Mouse (Mus musculus) stomach, embryonic 16.5 days (tissue): ENCODE measurements at regions not wholly inside any gene's neighbourhood (a gene's known extent, or its start where the extent isn't known, plus 50 kb on each side); places are given as distances from the start of the nearest gene placed in this dataset.
A peak's percentile ranks its signal among the peaks of the same experiment; 100 is the strongest.

Experiments used
- ATAC-seq: fragments of 200-750 bp; cut with Nextera tagmentation; 2 replicates; pipeline ENCODE4 v1.8.0; 2017; ENCODE audit warnings: moderate number of reproducible peaks, moderate TSS enrichment; ENCODE audit not compliant: insufficient read depth, low FRiP score
- H3K27ac ChIP-seq: fragments of 300-500 bp; sonication (generic); 2 replicates; pipeline ENCODE4 v1.5.1; 2014; ENCODE audit warnings: low read length
- H3K27me3 ChIP-seq: fragments of 300-500 bp; sonication (generic); 2 replicates; pipeline ENCODE4 v1.6.1; 2014; ENCODE audit warnings: low read length, control low read depth, mixed read lengths; ENCODE audit not compliant: control insufficient read depth, insufficient read depth
- H3K36me3 ChIP-seq: fragments of 300-500 bp; sonication (generic); 2 replicates; pipeline ENCODE4 v1.6.1; 2014; ENCODE audit warnings: low read length; ENCODE audit not compliant: control insufficient read depth, insufficient read depth
- H3K4me1 ChIP-seq: fragments of 300-500 bp; sonication (generic); 2 replicates; pipeline ENCODE4 v1.6.1; 2014; ENCODE audit warnings: low read length, control low read depth, mixed read lengths; ENCODE audit not compliant: control insufficient read depth, insufficient read depth
- H3K4me2 ChIP-seq: fragments of 300-500 bp; sonication (generic); 2 replicates; pipeline ENCODE4 v1.6.1; 2014; ENCODE audit warnings: low read depth, low read length, mixed read lengths
- H3K4me3 ChIP-seq: fragments of 300-500 bp; sonication (generic); replicated peaks from 2 replicates; pipeline ENCODE4 v1.5.1; 2014; ENCODE audit warnings: mild to moderate bottlenecking, low read length
- H3K9ac ChIP-seq: fragments of 300-500 bp; sonication (generic); 2 replicates; pipeline ENCODE4 v1.6.1; 2014; ENCODE audit warnings: low read length
- H3K9me3 ChIP-seq: fragments of 300-500 bp; sonication (generic); replicated peaks from 2 replicates; pipeline ENCODE4 v1.6.1; 2016; ENCODE audit warnings: low read length, control low read depth; ENCODE audit not compliant: control insufficient read depth
- WGBS: fragments of 180-500 bp; shearing (Covaris S2); extraction: QIAGEN DNeasy Blood & Tissue Kit; methylation state at CpG from one replicate; pipeline ENCODE4 v1.1.7; 2014; 5-methylcytosine and 5-hydroxymethylcytosine counted together

DNA sequence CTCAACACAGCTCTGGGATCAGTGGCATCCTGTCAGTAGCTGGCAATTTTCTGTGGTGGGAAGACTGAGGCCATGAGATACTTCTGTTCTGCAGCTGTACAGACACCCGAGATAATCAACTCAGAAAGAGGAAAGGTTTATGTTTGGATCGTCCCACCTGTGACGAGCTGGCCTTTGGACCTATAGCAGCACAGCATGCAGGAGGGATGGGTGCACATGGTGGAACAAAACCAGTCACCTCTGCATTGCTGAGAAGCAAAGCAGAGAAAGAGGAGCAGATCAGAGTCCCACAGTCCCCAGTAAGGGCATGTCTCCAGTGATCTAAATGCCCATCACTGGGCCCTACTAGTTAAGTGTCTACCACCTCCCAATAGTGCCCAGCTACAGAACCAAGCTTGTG is 76.9 kb upstream of the Galnt15 start:
- H3K36me3 ChIP-seq, result no peaks in the 10 kb centered on the region
- no peak overlapping the region for H3K4me3 ChIP-seq
- no peaks in the 10 kb centered on the region for H3K4me1 ChIP-seq
- WGBS, result 69% methylated on average over 3 of the region's 3 CpGs
- no peak for ATAC-seq
- H3K4me2 ChIP-seq, result no peak overlapping the region
- H3K27me3 ChIP-seq, result no peaks in the 10 kb centered on the region
- H3K27ac ChIP-seq, result no peak overlapping the region
- no peaks in the 10 kb centered on the region for H3K9me3 ChIP-seq
- H3K9ac ChIP-seq, result no peak overlapping the region

DNA sequence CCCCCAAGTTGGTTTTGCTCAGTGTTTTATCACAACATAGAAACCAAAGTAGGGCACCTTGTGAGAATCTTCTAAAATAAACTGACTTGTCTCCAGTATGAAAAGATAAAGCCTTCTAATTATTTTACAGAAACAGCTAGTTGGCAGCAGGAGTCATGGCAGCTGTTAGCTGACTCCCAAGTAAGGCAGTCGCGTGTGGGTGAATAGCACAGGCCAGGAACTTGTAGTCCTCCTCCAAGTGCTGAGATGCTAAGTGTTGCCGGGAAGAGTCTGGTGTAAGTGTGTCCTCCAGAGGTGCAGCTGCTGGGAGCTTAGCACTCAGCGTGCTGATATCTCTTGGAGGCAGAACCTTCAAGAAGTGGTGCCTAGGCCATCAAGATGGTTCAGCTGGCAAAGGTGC is 75.0 kb upstream of the Galnt15 start:
- H3K27me3 ChIP-seq, result no peaks in the 10 kb centered on the region

DNA sequence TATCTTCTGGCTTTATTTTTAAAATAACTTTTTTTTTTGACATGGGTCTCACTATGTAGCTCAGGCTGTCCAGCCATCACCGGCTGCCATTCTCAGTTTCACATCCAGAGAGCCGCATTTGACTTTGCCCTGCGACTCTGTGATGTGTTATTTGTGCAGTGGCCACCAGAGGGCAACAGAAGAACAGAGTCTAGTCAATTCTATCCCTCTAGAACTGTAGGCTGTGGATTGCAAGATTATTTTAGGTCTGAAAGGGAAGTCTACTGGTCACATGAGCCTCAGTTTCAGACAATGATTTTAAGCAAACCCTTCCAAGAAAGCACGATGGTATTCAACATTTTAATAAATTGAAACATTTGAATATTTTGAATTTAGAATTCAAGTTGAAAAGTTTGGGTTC is 73.8 kb upstream of the Galnt15 start:
- Histone ChIP-seq H3K9me3 (no peaks in the 10 kb centered on the region), H3K27me3 (no peaks in the 10 kb centered on the region), H3K36me3 (no peaks in the 10 kb centered on the region), H3K4me1 (no peaks in the 10 kb centered on the region), H3K27ac (no peak overlapping the region), H3K9ac (no peak overlapping the region), H3K4me2 (no peak overlapping the region), H3K4me3 (no peak overlapping the region)
- WGBS, result 4% methylated on average over 4 of the region's 4 CpGs
- ATAC-seq, result peak; percentile 47; the same call in 1 of the 2 replicates

More for the DNA sequence above, 75.0 kb upstream of the Galnt15 start:
- Histone ChIP-seq H3K4me2 (no peak overlapping the region), H3K9ac (no peak overlapping the region), H3K27ac (no peak overlapping the region), H3K9me3 (no peaks in the 10 kb centered on the region), H3K4me3 (no peak overlapping the region), H3K4me1 (no peaks in the 10 kb centered on the region), H3K36me3 (no peaks in the 10 kb centered on the region)
- ATAC-seq, result no peak
- WGBS, result 77% methylated on average over 4 of the region's 4 CpGs

DNA sequence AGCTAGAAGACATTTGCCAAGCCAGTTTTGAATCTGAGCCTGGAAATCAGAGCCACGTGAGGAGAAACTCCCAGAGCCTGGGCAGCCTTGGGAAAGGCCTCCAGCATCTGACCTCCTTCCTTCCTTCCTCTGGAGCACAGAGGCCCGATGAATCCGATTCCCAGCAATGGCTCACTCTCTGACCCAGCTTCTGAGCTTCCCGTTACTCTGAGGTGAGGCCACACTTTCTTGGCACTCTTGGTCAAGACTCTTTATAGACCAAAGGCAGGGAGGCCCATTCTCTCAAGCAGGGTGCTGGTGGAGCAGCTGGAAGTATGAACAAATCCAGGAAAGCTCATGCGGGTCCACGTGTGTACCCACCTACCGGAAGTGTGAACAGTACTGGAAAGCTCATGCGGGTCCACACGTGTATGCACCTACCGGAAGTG is 71.6 kb upstream of the Galnt15 start:
- H3K4me2 ChIP-seq, result no peak overlapping the region
- H3K4me1 ChIP-seq, result no peaks in the 10 kb centered on the region
- H3K9ac ChIP-seq, result no peak overlapping the region
- H3K27me3 ChIP-seq, result no peaks in the 10 kb centered on the region
- no peaks in the 10 kb centered on the region for H3K36me3 ChIP-seq
- whole genome bisulfite sequencing, result 83% methylated on average over 10 of the region's 10 CpGs
- H3K27ac ChIP-seq, result no peak overlapping the region
- no peak overlapping the region for H3K4me3 ChIP-seq
- no peak for ATAC-seq
- H3K9me3 ChIP-seq, result no peaks in the 10 kb centered on the region

DNA sequence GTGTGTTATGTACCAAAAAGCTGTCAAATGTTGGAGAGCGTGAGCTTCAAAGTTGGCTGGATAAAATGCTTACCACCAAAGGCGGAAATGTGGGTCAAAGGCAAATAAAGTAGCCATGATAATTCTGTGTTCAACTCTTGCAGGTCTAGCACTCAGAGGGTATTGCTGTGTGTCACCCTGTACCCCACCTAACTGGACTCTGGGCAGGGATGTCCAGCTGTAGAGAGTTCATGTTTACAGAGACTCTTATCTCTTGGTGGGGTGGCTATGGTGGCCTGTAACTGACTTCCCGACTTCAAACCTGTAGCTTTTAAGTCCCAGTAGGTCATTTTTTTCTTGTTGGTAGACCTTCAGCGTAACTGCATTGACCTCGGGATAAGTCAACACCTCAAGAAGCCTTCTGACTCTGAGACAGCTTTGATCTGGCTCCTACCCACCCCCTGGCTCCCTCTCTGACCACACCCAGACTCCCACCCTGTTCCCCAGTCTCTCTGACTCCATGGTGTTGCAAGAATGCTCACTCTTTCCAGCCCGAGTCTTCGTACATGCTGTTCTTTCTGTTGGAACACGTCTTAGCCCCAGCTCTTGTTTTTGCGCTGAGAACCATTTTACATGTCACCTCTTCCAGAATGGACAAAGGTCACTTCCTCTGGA is 68.5 kb upstream of the Galnt15 start:
- H3K4me1 ChIP-seq, result peaks cover 11% of the 10 kb centered on the region
- no peak overlapping the region for H3K9ac ChIP-seq
- no peak overlapping the region for H3K4me3 ChIP-seq
- no peaks in the 10 kb centered on the region for H3K9me3 ChIP-seq
- WGBS, result 60% methylated on average over 9 of the region's 9 CpGs
- H3K27ac ChIP-seq, result no peak overlapping the region
- no peaks in the 10 kb centered on the region for H3K36me3 ChIP-seq
- ATAC-seq, result no peak
- no peak overlapping the region for H3K4me2 ChIP-seq
- H3K27me3 ChIP-seq, result no peaks in the 10 kb centered on the region

DNA sequence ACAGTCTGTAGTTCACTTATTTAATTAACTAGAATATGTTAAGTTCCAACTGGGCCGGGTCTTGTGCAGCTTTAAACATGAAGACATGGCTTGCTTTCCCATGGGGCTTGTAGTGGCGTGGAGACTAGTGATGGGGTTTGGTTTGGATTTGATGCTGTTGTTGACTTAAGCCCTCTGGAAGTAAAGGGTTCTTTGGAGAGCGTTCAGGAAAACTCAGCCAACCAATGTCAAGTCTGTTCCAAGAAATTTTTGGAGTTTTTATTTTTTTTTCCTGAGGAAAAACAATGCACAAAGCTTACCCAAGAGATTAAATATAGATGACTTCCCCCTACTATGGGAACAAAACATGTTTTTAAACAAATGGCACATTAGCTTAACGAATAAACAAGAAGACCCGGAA is 67.3 kb upstream of the Galnt15 start:
- ATAC-seq, result 0 out of 2 replicates have a peak, but pooled peaks have one; percentile 21
- WGBS, result 69% methylated on average over 5 of the region's 5 CpGs
- Histone ChIP-seq H3K4me1 (peaks cover 11% of the 10 kb centered on the region), H3K4me3 (no peak overlapping the region), H3K9ac (no peak overlapping the region), H3K9me3 (no peaks in the 10 kb centered on the region), H3K4me2 (no peak overlapping the region), H3K27me3 (no peaks in the 10 kb centered on the region), H3K27ac (no peak overlapping the region), H3K36me3 (no peaks in the 10 kb centered on the region)

DNA sequence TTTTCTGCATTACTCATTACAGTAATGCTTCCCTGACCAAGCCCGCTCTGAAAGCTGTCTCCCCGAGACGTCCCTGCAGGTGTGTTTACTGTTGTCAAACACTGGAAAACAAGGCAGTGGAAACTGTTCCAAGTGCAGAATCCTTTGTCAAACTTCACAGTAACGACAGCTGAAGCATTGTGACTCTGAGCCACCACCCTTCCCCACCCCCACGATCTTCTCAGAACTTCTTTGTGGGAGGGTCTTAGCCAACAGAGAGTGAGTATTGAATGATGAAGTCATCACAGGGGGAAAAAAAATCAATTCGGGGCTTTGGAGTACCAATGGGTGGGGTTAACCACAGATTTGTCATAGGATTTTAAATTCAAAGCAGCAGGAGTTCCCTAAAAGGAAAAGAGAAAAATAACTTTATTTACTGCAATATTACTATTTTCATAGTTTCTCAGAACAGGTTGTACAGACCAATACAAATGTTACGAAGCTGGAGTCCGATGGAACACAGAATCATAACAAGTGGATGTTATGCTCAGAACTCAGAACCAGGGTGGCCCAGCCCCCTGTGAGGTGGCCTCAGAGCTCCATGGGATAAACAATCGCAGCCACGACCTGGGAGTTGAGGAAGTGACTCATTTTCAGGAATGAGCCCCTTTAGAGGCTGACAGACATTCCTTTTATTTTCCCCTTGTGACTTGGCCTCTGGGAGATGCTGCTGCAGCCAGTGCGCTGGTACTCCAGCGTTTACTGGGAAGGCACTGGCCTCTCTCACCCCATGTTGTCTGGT is 65.5 kb upstream of the Galnt15 start:
- H3K27me3 ChIP-seq, result no peaks in the 10 kb centered on the region
- no peak overlapping the region for H3K4me3 ChIP-seq
- WGBS, result 26% methylated on average over 12 of the region's 12 CpGs
- H3K4me2 ChIP-seq, result no peak overlapping the region
- peaks cover 11% of the 10 kb centered on the region for H3K4me1 ChIP-seq
- H3K27ac ChIP-seq, result peak overlapping the region; percentile 32; the same call in 1 of the 2 replicates
- no peaks in the 10 kb centered on the region for H3K36me3 ChIP-seq
- H3K9me3 ChIP-seq, result no peaks in the 10 kb centered on the region
- no peak for ATAC-seq
- no peak overlapping the region for H3K9ac ChIP-seq

DNA sequence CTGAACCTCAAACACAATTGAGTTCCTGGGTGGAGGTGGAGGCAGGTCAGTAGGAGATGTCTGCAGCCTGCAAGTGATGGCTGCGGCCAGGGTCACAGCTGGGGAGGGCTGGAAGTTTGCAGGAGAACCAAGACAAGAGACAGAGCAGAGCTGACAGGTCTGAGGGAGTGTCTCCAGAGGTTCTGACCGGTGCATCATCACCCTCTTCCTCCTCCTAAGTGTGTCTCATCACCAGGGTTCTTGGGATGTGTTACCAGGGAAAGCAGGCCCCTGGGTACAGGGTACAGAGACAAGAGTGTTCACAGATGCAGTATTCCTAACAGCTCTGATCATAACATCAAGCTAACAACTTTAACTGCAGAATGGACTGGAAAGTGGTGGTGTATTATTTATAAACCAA is 64.7 kb upstream of the Galnt15 start:
- Histone ChIP-seq H3K9me3 (no peaks in the 10 kb centered on the region), H3K27ac (peak overlapping the region; percentile 32; the same call in 1 of the 2 replicates), H3K4me2 (no peak overlapping the region), H3K4me1 (peaks cover 11% of the 10 kb centered on the region), H3K36me3 (no peaks in the 10 kb centered on the region), H3K27me3 (no peaks in the 10 kb centered on the region), H3K4me3 (no peak overlapping the region), H3K9ac (no peak overlapping the region)
- no peak for ATAC-seq
- WGBS, result 49% methylated on average over 2 of the region's 2 CpGs

DNA sequence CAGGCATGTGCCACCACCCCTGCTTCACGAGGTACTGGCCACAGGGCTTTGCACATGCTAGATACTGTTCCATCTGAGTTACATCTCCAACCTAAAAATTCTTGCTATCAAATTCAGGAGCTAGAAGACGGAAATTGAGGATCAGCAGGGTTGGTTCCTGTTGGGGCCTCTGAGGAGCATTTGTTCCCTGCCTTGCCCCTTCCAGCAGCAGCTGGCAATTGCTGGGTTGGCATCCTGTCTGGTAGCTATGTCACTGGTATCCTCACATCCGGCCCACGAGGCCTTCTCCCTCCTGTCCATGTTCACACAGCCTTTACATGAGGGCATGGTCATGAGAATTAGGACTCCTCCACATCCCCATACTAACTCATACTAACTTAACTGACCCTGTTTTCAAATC is 64.0 kb upstream of the Galnt15 start:
- no peak overlapping the region for H3K9ac ChIP-seq
- H3K27ac ChIP-seq, result no peak overlapping the region
- H3K4me1 ChIP-seq, result peaks cover 11% of the 10 kb centered on the region
- no peak overlapping the region for H3K4me3 ChIP-seq
- no peaks in the 10 kb centered on the region for H3K9me3 ChIP-seq
- no peak overlapping the region for H3K4me2 ChIP-seq
- H3K27me3 ChIP-seq, result no peaks in the 10 kb centered on the region
- 73% methylated on average over 4 of the region's 4 CpGs for WGBS
- H3K36me3 ChIP-seq, result no peaks in the 10 kb centered on the region
- no peak for ATAC-seq
